ENCODE assay signal across 11 mouse cellular contexts in genomic region chr6:143162161-143162877, GRCm38 (mm10). TPM values are rescaled to one million over a fixed set of nuclear protein-coding genes. Genes with fewer than 3 reads are reported as not detected.
DNase-seq lines count a peak whose midpoint lies in the region; ATAC-seq and TF ChIP-seq lines count a peak whose summit lies in the region.
"Had no signal": no experiment of that assay in that cellular context is flagged by ENCODE, and none has a peak within 500 bp of the region (broad histone marks: within the 10 kb centered on the region; RNA-seq: fewer than 3 reads in every experiment).

No protein-coding gene starts in this region.

- no peak for TF ChIP-seq POLR2A in ES-Bruce4 (IDR thresholded peaks at IDR 0.05; ENCODE audit: insufficient read depth, low read length)

- no peak for ATAC-seq in kidney, embryonic 16.5 days (ENCODE audit: low FRiP score, low TSS enrichment)
- ATAC-seq in neural tube, embryonic 15.5 days (ENCODE audit: low FRiP score), result no peak
- ATAC-seq in forebrain, embryonic 14.5 days, result no peak
- ATAC-seq: inflammation-experienced regulatory T-cells, adult 6 months had no signal

- H3K4me2 ChIP-seq in kidney, embryonic 16.5 days (replicated peaks; ENCODE audit: low read depth, low read length), result no peak overlapping the region
- H3K4me2 ChIP-seq in neural tube, embryonic 15.5 days, result peak overlapping the region; percentile 34
- H3K4me2 ChIP-seq in forebrain, embryonic 14.5 days (ENCODE audit: low read length), result no peak overlapping the region

- 44% methylated on average over 11 of the region's 12 CpGs for WGBS in kidney, embryonic 16.5 days
- 36% methylated on average over 11 of the region's 12 CpGs for WGBS in neural tube, embryonic 15.5 days
- 58% methylated on average over 12 of the region's 12 CpGs for WGBS in forebrain, embryonic 14.5 days

- no peak for TF ChIP-seq CTCF in ES-Bruce4 (IDR thresholded peaks at IDR 0.05; ENCODE audit: low read depth, low read length)

- 0 out of 2 replicates have a peak overlapping the region, but pooled peaks have one; percentile 24 for H3K27ac ChIP-seq in kidney, embryonic 16.5 days (ENCODE audit: low read length)
- peak overlapping the region; percentile 76 for H3K27ac ChIP-seq in ES-Bruce4 (ENCODE audit: insufficient read depth, low read length)
- H3K27ac ChIP-seq in neural tube, embryonic 15.5 days (replicated peaks), result no peak overlapping the region
- no peak overlapping the region for H3K27ac ChIP-seq in forebrain, embryonic 14.5 days (ENCODE audit: low read depth, low read length)
- H3K27ac ChIP-seq: liver, embryonic 14.5 days had no signal

- no peak for DNase-seq in kidney, adult 11 months
- DNase-seq in R1 (ENCODE audit: low read depth, low spot score), result peak; percentile 90
- no peak for DNase-seq in left cerebral cortex, adult 9 months (ENCODE audit: low spot score in 2 of 2)
- no peak for DNase-seq in forebrain, embryonic 14.5 days (ENCODE audit: low spot score)
- DNase-seq: cerebellum, adult 9-11 months had no signal

- H3K4me1 ChIP-seq in kidney, embryonic 16.5 days (ENCODE audit: insufficient read depth, low read length), result peaks cover 11% of the 10 kb centered on the region
- peaks cover 4% of the 10 kb centered on the region for H3K4me1 ChIP-seq in ES-Bruce4 (ENCODE audit: control insufficient read depth, insufficient read depth, low read length)
- H3K4me1 ChIP-seq in neural tube, embryonic 15.5 days, result peaks cover 9% of the 10 kb centered on the region
- no peaks in the 10 kb centered on the region for H3K4me1 ChIP-seq in forebrain, embryonic 14.5 days (ENCODE audit: control insufficient read depth, insufficient read depth, low read length)

- no peaks in the 10 kb centered on the region for H3K9me3 ChIP-seq in kidney, embryonic 16.5 days (ENCODE audit: low read length)
- H3K9me3 ChIP-seq in ES-Bruce4 (replicated peaks; ENCODE audit: control insufficient read depth, insufficient read depth, low read length, poor library complexity, severe bottlenecking), result no peaks in the 10 kb centered on the region
- H3K9me3 ChIP-seq in neural tube, embryonic 15.5 days (replicated peaks), result no peaks in the 10 kb centered on the region
- H3K9me3 ChIP-seq in forebrain, embryonic 14.5 days (replicated peaks; ENCODE audit: control insufficient read depth, low read length), result no peaks in the 10 kb centered on the region

- peak; percentile 97 for TF ChIP-seq EP300 in ES-Bruce4 (IDR thresholded peaks at IDR 0.05; ENCODE audit: insufficient read depth, low read depth, low read length)

- no peaks in the 10 kb centered on the region for H3K27me3 ChIP-seq in kidney, embryonic 16.5 days (ENCODE audit: insufficient read depth, low read length)
- no peaks in the 10 kb centered on the region for H3K27me3 ChIP-seq in ES-Bruce4 (ENCODE audit: control insufficient read depth, insufficient read depth, low read length, poor library complexity, severe bottlenecking)
- 0 out of 2 replicates have a peak, but pooled peaks cover 3% of the 10 kb centered on the region for H3K27me3 ChIP-seq in neural tube, embryonic 15.5 days (replicated peaks)
- H3K27me3 ChIP-seq in forebrain, embryonic 14.5 days (replicated peaks; ENCODE audit: control insufficient read depth, insufficient read depth, low read length), result no peaks in the 10 kb centered on the region

- no peaks in the 10 kb centered on the region for H3K36me3 ChIP-seq in kidney, embryonic 16.5 days (ENCODE audit: insufficient read depth, low read length)
- no peaks in the 10 kb centered on the region for H3K36me3 ChIP-seq in ES-Bruce4 (ENCODE audit: control insufficient read depth, insufficient read depth, low read length, poor library complexity, severe bottlenecking)
- H3K36me3 ChIP-seq in neural tube, embryonic 15.5 days, result no peaks in the 10 kb centered on the region
- H3K36me3 ChIP-seq in forebrain, embryonic 14.5 days (ENCODE audit: control insufficient read depth, insufficient read depth, low read length), result no peaks in the 10 kb centered on the region

- H3K4me3 ChIP-seq in kidney, embryonic 16.5 days (ENCODE audit: low read length), result no peak overlapping the region
- 0 out of 2 replicates have a peak overlapping the region, but pooled peaks have one; percentile 0 for H3K4me3 ChIP-seq in ES-Bruce4 (ENCODE audit: low read depth, low read length)
- H3K4me3 ChIP-seq in neural tube, embryonic 15.5 days (replicated peaks), result no peak overlapping the region
- no peak overlapping the region for H3K4me3 ChIP-seq in forebrain, embryonic 14.5 days (ENCODE audit: low read depth, low read length)
- H3K4me3 ChIP-seq: erythroblast, embryonic 14.5 days had no signal

- H3K9ac ChIP-seq in kidney, embryonic 16.5 days (replicated peaks; ENCODE audit: low read length), result 0 out of 2 replicates have a peak overlapping the region, but pooled peaks have one; percentile 16
- no peak overlapping the region; the same call in 1 of the 2 replicates for H3K9ac ChIP-seq in ES-Bruce4 (ENCODE audit: low read depth, poor library complexity, severe bottlenecking)
- no peak overlapping the region for H3K9ac ChIP-seq in neural tube, embryonic 15.5 days (replicated peaks)
- no peak overlapping the region for H3K9ac ChIP-seq in forebrain, embryonic 14.5 days (ENCODE audit: low read length)
- H3K9ac ChIP-seq: liver, embryonic 14.5 days had no signal

RNA-seq across cellular contexts. Expression of gene Etnk1, which starts 4.7 kb away (rescaled TPM):
- 32.2 and 34.0 TPM in 2 replicates for polyA plus RNA-seq in kidney, embryonic 16.5 days (2015; fragmentation: Nextera tagmentation; extraction: Ambion mirVana)
- polyA plus RNA-seq in ES-Bruce4 (2011; ENCODE audit: insufficient read depth, insufficient read length, low read depth, missing spikeins), result 140 and 149 TPM in 2 replicates
- polyA plus RNA-seq in neural tube, embryonic 15.5 days (2015; fragmentation: Nextera tagmentation; extraction: Ambion mirVana), result 38.9 and 42.0 TPM in 2 replicates
- 23.5 and 35.9 TPM in 2 replicates for polyA plus RNA-seq in forebrain, embryonic 14.5 days (2014; fragmentation: Nextera tagmentation; extraction: Ambion mirVana)

Comparison
In these comparisons a context has a peak if more than half of its experiments do, and no peak if none do; other contexts are left out.
1. H3K27ac ChIP-seq: peak in kidney, embryonic 16.5 days (single experiment) and ES-Bruce4 (single experiment); none in neural tube, embryonic 15.5 days (single experiment) and forebrain, embryonic 14.5 days (single experiment).